Comparison of ENCODE assay signal across 13 mouse cellular contexts in the genomic region with DNA sequence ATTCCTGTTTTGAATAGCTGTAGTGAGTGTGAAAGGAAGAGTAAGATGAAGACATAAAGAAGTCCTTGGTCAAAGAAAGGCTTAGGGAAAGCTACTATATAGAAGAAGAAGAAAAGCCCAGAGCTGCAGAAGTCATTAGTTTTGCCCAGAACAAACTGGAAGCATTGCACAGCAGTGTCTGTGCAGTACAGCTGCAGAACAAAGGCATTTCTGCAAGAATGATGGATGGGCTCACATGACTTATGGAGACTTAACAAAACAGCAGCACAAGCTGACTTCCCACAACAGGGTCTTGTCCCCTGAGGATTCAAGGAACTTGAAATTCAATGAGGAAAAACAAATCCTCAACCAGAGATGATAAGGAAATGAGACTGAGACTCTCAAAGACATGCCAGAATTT.
DNase-seq lines count a peak whose midpoint lies in the region; ATAC-seq lines count a peak whose summit lies in the region.
"Had no signal": no experiment of that assay in that cellular context is flagged by ENCODE, and none has a peak within 500 bp of the region (broad histone marks: within the 10 kb centered on the region; RNA-seq: fewer than 3 reads in every experiment).

No protein-coding gene starts in this region.

- no peak overlapping the region for H3K4me3 ChIP-seq in neural tube, embryonic 15.5 days (replicated peaks)
- H3K4me3 ChIP-seq in forebrain, embryonic 13.5 days, result no peak overlapping the region
- H3K4me3 ChIP-seq: heart, embryonic 13.5 days; limb, embryonic 15.5 days had no signal

- no peak overlapping the region for H3K27ac ChIP-seq in neural tube, embryonic 15.5 days (replicated peaks)
- no peak overlapping the region for H3K27ac ChIP-seq in forebrain, embryonic 13.5 days
- H3K27ac ChIP-seq: heart, embryonic 13.5 days; limb, embryonic 15.5 days had no signal

- H3K4me1 ChIP-seq in neural tube, embryonic 15.5 days, result no peaks in the 10 kb centered on the region
- H3K4me1 ChIP-seq in forebrain, embryonic 13.5 days, result no peaks in the 10 kb centered on the region
- H3K4me1 ChIP-seq: heart, embryonic 13.5 days; limb, embryonic 15.5 days had no signal

- no peaks in the 10 kb centered on the region for H3K9me3 ChIP-seq in neural tube, embryonic 15.5 days (replicated peaks)
- no peaks in the 10 kb centered on the region for H3K9me3 ChIP-seq in forebrain, embryonic 13.5 days (replicated peaks)
- H3K9me3 ChIP-seq: heart, embryonic 13.5 days; limb, embryonic 15.5 days had no signal

- peak; percentile 16 for DNase-seq in heart, adult 8-10 months (ENCODE audit: low spot score)
- no peak for DNase-seq in heart, postnatal 4 days
- DNase-seq in neural tube, embryonic 10.5 days (ENCODE audit: extremely low spot score, low spot score), result peak; percentile 48
- DNase-seq in kidney, postnatal 4 days, result peak; percentile 15 to 33
- no peak for DNase-seq in thymus, postnatal 36 days
- DNase-seq in frontal cortex, adult 2 months (ENCODE audit: extremely low spot score in 1 of 2, low spot score in 1 of 2), result no peak
- DNase-seq: B cell, adult 2 months; cerebellum, adult 9-10 months; spleen, adult 18-20 months had no signal

- H3K36me3 ChIP-seq in neural tube, embryonic 15.5 days, result no peaks in the 10 kb centered on the region
- no peaks in the 10 kb centered on the region for H3K36me3 ChIP-seq in forebrain, embryonic 13.5 days (ENCODE audit: poor library complexity, severe bottlenecking)
- H3K36me3 ChIP-seq: heart, embryonic 13.5 days; limb, embryonic 15.5 days had no signal

- no peak for ATAC-seq in neural tube, embryonic 15.5 days (ENCODE audit: low FRiP score)
- ATAC-seq in forebrain, embryonic 13.5 days, result no peak

- H3K4me2 ChIP-seq in neural tube, embryonic 15.5 days, result no peak overlapping the region
- H3K4me2 ChIP-seq in forebrain, embryonic 13.5 days, result no peak overlapping the region
- H3K4me2 ChIP-seq: heart, embryonic 13.5 days; limb, embryonic 15.5 days had no signal

- H3K9ac ChIP-seq in neural tube, embryonic 15.5 days (replicated peaks), result no peak overlapping the region
- H3K9ac ChIP-seq in forebrain, embryonic 13.5 days, result no peak overlapping the region
- H3K9ac ChIP-seq: heart, embryonic 13.5 days; limb, embryonic 15.5 days had no signal

- no peaks in the 10 kb centered on the region for H3K27me3 ChIP-seq in neural tube, embryonic 15.5 days (replicated peaks)
- H3K27me3 ChIP-seq in forebrain, embryonic 13.5 days, result no peaks in the 10 kb centered on the region
- H3K27me3 ChIP-seq: heart, embryonic 13.5 days; limb, embryonic 15.5 days had no signal

Comparison
In these comparisons a context has a peak if more than half of its experiments do, and no peak if none do; other contexts are left out.
1. DNase-seq: peak in heart, adult 8-10 months (single experiment), neural tube, embryonic 10.5 days (single experiment) and kidney, postnatal 4 days (2 of 2); none in heart, postnatal 4 days (single experiment), thymus, postnatal 36 days (0 of 2) and frontal cortex, adult 2 months (0 of 2).